Mouse (Mus musculus) stomach, embryonic 16.5 days (tissue): ENCODE results near the gene Tas2r143. TPM values are rescaled to one million over a fixed set of nuclear protein-coding genes. Genes with fewer than 3 reads are reported as not detected.

ENCODE experiments used
- ATAC-seq: fragments of 200-750 bp; cut with Nextera tagmentation; 2 replicates; pipeline ENCODE4 v1.8.0; 2017; ENCODE audit warnings: moderate number of reproducible peaks, moderate TSS enrichment; ENCODE audit not compliant: insufficient read depth, low FRiP score
- H3K27ac ChIP-seq: fragments of 300-500 bp; sonication (generic); 2 replicates; pipeline ENCODE4 v1.5.1; 2014; ENCODE audit warnings: low read length
- H3K27me3 ChIP-seq: fragments of 300-500 bp; sonication (generic); 2 replicates; pipeline ENCODE4 v1.6.1; 2014; ENCODE audit warnings: low read length, control low read depth, mixed read lengths; ENCODE audit not compliant: control insufficient read depth, insufficient read depth
- H3K36me3 ChIP-seq: fragments of 300-500 bp; sonication (generic); 2 replicates; pipeline ENCODE4 v1.6.1; 2014; ENCODE audit warnings: low read length; ENCODE audit not compliant: control insufficient read depth, insufficient read depth
- H3K4me1 ChIP-seq: fragments of 300-500 bp; sonication (generic); 2 replicates; pipeline ENCODE4 v1.6.1; 2014; ENCODE audit warnings: low read length, control low read depth, mixed read lengths; ENCODE audit not compliant: control insufficient read depth, insufficient read depth
- H3K4me2 ChIP-seq: fragments of 300-500 bp; sonication (generic); 2 replicates; pipeline ENCODE4 v1.6.1; 2014; ENCODE audit warnings: low read depth, low read length, mixed read lengths
- H3K4me3 ChIP-seq: fragments of 300-500 bp; sonication (generic); replicated peaks from 2 replicates; pipeline ENCODE4 v1.5.1; 2014; ENCODE audit warnings: mild to moderate bottlenecking, low read length
- H3K9ac ChIP-seq: fragments of 300-500 bp; sonication (generic); 2 replicates; pipeline ENCODE4 v1.6.1; 2014; ENCODE audit warnings: low read length
- H3K9me3 ChIP-seq: fragments of 300-500 bp; sonication (generic); replicated peaks from 2 replicates; pipeline ENCODE4 v1.6.1; 2016; ENCODE audit warnings: low read length, control low read depth; ENCODE audit not compliant: control insufficient read depth
- WGBS: fragments of 180-500 bp; shearing (Covaris S2); extraction: QIAGEN DNeasy Blood & Tissue Kit; methylation state at CpG from one replicate; pipeline ENCODE4 v1.1.7; 2014; 5-methylcytosine and 5-hydroxymethylcytosine counted together
- polyA plus RNA-seq: library from polyadenylated mRNA; unstranded; fragments of >200 nt; fragmentation: Nextera tagmentation; extraction: Ambion mirVana; gene quantifications from 2 replicates; pipeline ENCODE4 v1.2.1, GENCODE M21; 2015

Tas2r143 gene
- polyA plus RNA-seq, 1 experiment from 2014 or later, result not detected

- no peak for ATAC-seq
- Histone ChIP-seq H3K27ac (no peak overlapping the region), H3K4me3 (no peak overlapping the region), H3K4me1 (no peaks in the 10 kb centered on the region), H3K9me3 (no peaks in the 10 kb centered on the region), H3K4me2 (no peak overlapping the region), H3K36me3 (no peaks in the 10 kb centered on the region), H3K27me3 (no peaks in the 10 kb centered on the region), H3K9ac (no peak overlapping the region)
- WGBS, result 79% methylated on average over 2 of the region's 2 CpGs
Observed at GRCm38 (mm10) chr6:42419443-42419842, 19.4 kb downstream of the Tas2r143 start.

- WGBS, result 77% methylated on average over 2 of the region's 2 CpGs
- Histone ChIP-seq H3K4me1 (no peaks in the 10 kb centered on the region), H3K9me3 (no peaks in the 10 kb centered on the region), H3K27me3 (no peaks in the 10 kb centered on the region), H3K4me2 (no peak overlapping the region), H3K4me3 (no peak overlapping the region), H3K9ac (no peak overlapping the region), H3K36me3 (no peaks in the 10 kb centered on the region), H3K27ac (no peak overlapping the region)
- no peak for ATAC-seq
Observed at GRCm38 (mm10) chr6:42421439-42421838, 21.4 kb downstream of the Tas2r143 start.

- Histone ChIP-seq H3K9me3 (no peaks in the 10 kb centered on the region), H3K36me3 (no peaks in the 10 kb centered on the region), H3K9ac (no peak overlapping the region), H3K27me3 (no peaks in the 10 kb centered on the region), H3K4me2 (no peak overlapping the region), H3K4me3 (no peak overlapping the region), H3K4me1 (no peaks in the 10 kb centered on the region), H3K27ac (no peak overlapping the region)
- no peak for ATAC-seq
- WGBS, result 87% methylated on average over 3 of the region's 3 CpGs
Observed at GRCm38 (mm10) chr6:42424472-42424871, 24.4 kb downstream of the Tas2r143 start.

- no peak overlapping the region for H3K4me2 ChIP-seq
- H3K9ac ChIP-seq, result no peak overlapping the region
- no peaks in the 10 kb centered on the region for H3K4me1 ChIP-seq
- no peak overlapping the region for H3K4me3 ChIP-seq
- H3K27ac ChIP-seq, result no peak overlapping the region
- WGBS, result 82% methylated on average over 4 of the region's 4 CpGs
- H3K36me3 ChIP-seq, result no peaks in the 10 kb centered on the region
- no peaks in the 10 kb centered on the region for H3K9me3 ChIP-seq
- ATAC-seq, result no peak
- H3K27me3 ChIP-seq, result no peaks in the 10 kb centered on the region
Observed at GRCm38 (mm10) chr6:42426337-42426736, 26.3 kb downstream of the Tas2r143 start.

- no peak overlapping the region for H3K9ac ChIP-seq
- no peak overlapping the region for H3K4me2 ChIP-seq
- whole genome bisulfite sequencing, result 63% methylated on average over 2 of the region's 2 CpGs
- no peaks in the 10 kb centered on the region for H3K9me3 ChIP-seq
- ATAC-seq, result no peak
- H3K36me3 ChIP-seq, result no peaks in the 10 kb centered on the region
- H3K27me3 ChIP-seq, result no peaks in the 10 kb centered on the region
- H3K4me3 ChIP-seq, result no peak overlapping the region
- no peak overlapping the region for H3K27ac ChIP-seq
- no peaks in the 10 kb centered on the region for H3K4me1 ChIP-seq
Observed at GRCm38 (mm10) chr6:42433554-42433953, 33.5 kb downstream of the Tas2r143 start.

- H3K27me3 ChIP-seq, result no peaks in the 10 kb centered on the region
- no peaks in the 10 kb centered on the region for H3K9me3 ChIP-seq
- ATAC-seq, result no peak
- H3K4me1 ChIP-seq, result no peaks in the 10 kb centered on the region
- no peak within 1 kb of the TSS for H3K27ac ChIP-seq
- no peaks in the 10 kb centered on the region for H3K36me3 ChIP-seq
- no peak within 1 kb of the TSS for H3K9ac ChIP-seq
- no peak within 1 kb of the TSS for H3K4me2 ChIP-seq
- WGBS, result 65% methylated on average over 6 of the region's 6 CpGs
- no peak within 1 kb of the TSS for H3K4me3 ChIP-seq
Observed at GRCm38 (mm10) chr6:42434446-42434845, 34.4 kb downstream of the Tas2r143 start, which contains the start of gene Tas2r126. Gene Tas2r126, plus strand, starts transcription at chr6:42434535.

- Histone ChIP-seq H3K36me3 (no peaks in the 10 kb centered on the region), H3K4me3 (no peak overlapping the region), H3K4me1 (no peaks in the 10 kb centered on the region), H3K27ac (no peak overlapping the region), H3K9me3 (no peaks in the 10 kb centered on the region), H3K9ac (no peak overlapping the region), H3K27me3 (no peaks in the 10 kb centered on the region), H3K4me2 (no peak overlapping the region)
- WGBS, result 73% methylated on average over 2 of the region's 2 CpGs
- ATAC-seq, result no peak
Observed at GRCm38 (mm10) chr6:42435490-42435889, 35.5 kb downstream of the Tas2r143 start.

- Histone ChIP-seq H3K9me3 (no peaks in the 10 kb centered on the region), H3K27ac (no peak overlapping the region), H3K27me3 (no peaks in the 10 kb centered on the region), H3K9ac (no peak overlapping the region), H3K4me1 (peaks cover 4% of the 10 kb centered on the region), H3K36me3 (no peaks in the 10 kb centered on the region), H3K4me3 (no peak overlapping the region), H3K4me2 (no peak overlapping the region)
- WGBS, result 60% methylated on average over 2 of the region's 2 CpGs
- no peak for ATAC-seq
Observed at GRCm38 (mm10) chr6:42441395-42441794, 41.4 kb downstream of the Tas2r143 start.

GRCm38 (mm10) chr6:42444491-42444890 is 44.5 kb downstream of the Tas2r143 start:
- ATAC-seq, result no peak
- H3K27me3 ChIP-seq, result no peaks in the 10 kb centered on the region
- 42% methylated on average over 2 of the region's 2 CpGs for WGBS

GRCm38 (mm10) chr6:42447381-42447780 is 47.3 kb downstream of the Tas2r143 start:
- no peak overlapping the region for H3K4me2 ChIP-seq
- no peaks in the 10 kb centered on the region for H3K27me3 ChIP-seq
- no peaks in the 10 kb centered on the region for H3K9me3 ChIP-seq
- WGBS, result 62% methylated on average over 2 of the region's 2 CpGs
- H3K4me1 ChIP-seq, result peaks cover 4% of the 10 kb centered on the region
- ATAC-seq, result no peak
- H3K4me3 ChIP-seq, result no peak overlapping the region
- H3K36me3 ChIP-seq, result no peaks in the 10 kb centered on the region
- H3K27ac ChIP-seq, result no peak overlapping the region
- H3K9ac ChIP-seq, result no peak overlapping the region

More at GRCm38 (mm10) chr6:42444491-42444890, 44.5 kb downstream of the Tas2r143 start:
- no peak overlapping the region for H3K27ac ChIP-seq
- no peaks in the 10 kb centered on the region for H3K36me3 ChIP-seq
- no peak overlapping the region for H3K9ac ChIP-seq
- no peaks in the 10 kb centered on the region for H3K9me3 ChIP-seq
- no peak overlapping the region for H3K4me3 ChIP-seq
- H3K4me1 ChIP-seq, result peaks cover 4% of the 10 kb centered on the region
- H3K4me2 ChIP-seq, result no peak overlapping the region
